Mouse (Mus musculus): ENCODE measurements around the gene Dph1. TPM values are rescaled to one million over a fixed set of nuclear protein-coding genes. Genes with fewer than 3 reads are reported as not detected.

Dph1 gene
- 1.3 TPM for polyA plus RNA-seq (2014; fragmentation: Illumina TruSeq; extraction: RNeasy Lipid Tissue Mini Kit (QIAGEN cat#74804); ENCODE audit: low read depth, low replicate concordance)

GRCm38 (mm10) chr11:75190905-75191441 is at the start of gene Dph1:
Gene Dph1, minus strand, starts transcription at chr11:75191241.

GRCm38 (mm10) chr11:75193256-75194071 is 2.4 kb upstream of the Dph1 start, which contains the start of gene Rtn4rl1:
Gene Rtn4rl1, plus strand, starts transcription at chr11:75193783.

DNA sequence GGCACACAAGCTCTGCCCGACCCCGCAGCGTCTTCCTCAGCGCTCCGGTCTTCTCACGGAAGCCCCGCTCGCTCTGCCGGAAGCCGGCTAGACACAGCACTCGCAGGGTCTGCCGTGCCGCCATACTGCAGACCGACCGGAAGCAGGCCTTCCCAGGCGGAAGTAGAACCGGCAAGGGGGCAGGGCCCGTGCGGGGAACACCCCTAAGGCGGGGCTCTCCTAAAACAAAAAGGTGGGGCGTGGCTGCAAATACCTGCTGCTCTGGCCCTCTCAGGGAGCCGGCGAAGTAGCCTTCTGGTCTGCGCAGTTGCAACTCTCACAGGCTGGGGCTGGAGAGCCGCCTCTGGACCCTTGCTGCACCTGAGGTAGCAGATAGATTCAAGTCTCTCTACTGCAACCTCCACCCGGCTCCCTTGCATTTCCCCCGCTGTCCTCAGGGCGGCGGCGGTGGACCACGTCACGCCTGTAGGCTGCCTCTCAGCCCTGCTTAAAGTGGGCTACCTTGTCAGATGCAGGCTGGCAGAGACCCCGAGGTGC is 12.3 kb downstream of the Dph1 start, which contains the start of gene Ovca2:
TSS of gene Ovca2 (minus strand) at position 164 of the 537 bp plus-strand sequence.

DNA sequence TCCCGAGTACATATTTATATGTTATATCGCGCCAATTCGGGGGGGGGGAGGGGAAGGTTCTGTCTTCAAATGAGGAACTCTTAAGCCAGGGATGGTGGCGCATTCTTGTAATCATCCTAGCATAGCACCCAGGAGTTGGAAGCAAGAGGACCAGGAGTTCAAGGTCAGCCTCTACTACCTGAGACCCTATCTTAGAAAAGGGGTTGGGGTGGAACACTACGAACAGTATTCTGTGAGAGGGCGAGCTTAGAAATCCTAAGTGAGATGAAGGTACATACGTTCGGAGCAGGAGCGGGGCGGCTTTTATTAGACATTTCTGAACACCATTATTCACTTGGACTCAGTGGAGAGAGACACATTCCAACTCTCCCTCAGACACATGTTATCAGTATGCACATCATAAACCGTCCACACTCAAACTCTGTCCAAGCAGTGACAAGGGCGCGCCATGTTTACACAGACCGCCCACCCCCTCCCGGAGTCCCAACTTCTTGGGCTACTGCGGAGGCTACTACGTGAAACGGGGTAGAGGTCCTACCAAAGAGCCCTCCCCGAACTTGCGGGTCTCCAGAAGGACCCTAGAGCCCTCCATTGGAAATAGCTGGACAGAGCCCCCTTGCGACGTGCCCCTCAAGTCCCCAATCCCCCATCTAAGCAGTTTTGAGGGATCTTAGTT is 21.5 kb downstream of the Dph1 start, which contains the start of gene Hic1:
TSS of gene Hic1 (minus strand) at position 115 of the 676 bp plus-strand sequence.

Other genes starting within 250 kb of the Dph1 start
- 0.28 TPM for gene Hic1, start 21.7 kb downstream of the Dph1 start, polyA plus RNA-seq (2014; fragmentation: Illumina TruSeq; extraction: RNeasy Lipid Tissue Mini Kit (QIAGEN cat#74804); ENCODE audit: low read depth, low replicate concordance)
- 17.1 TPM for gene Ovca2, start 12.4 kb downstream of the Dph1 start, polyA plus RNA-seq (2014; fragmentation: Illumina TruSeq; extraction: RNeasy Lipid Tissue Mini Kit (QIAGEN cat#74804); ENCODE audit: low read depth, low replicate concordance)
- 1.6 TPM for gene Rtn4rl1, start 2.5 kb upstream of the Dph1 start, polyA plus RNA-seq (2014; fragmentation: Illumina TruSeq; extraction: RNeasy Lipid Tissue Mini Kit (QIAGEN cat#74804); ENCODE audit: low read depth, low replicate concordance)
- gene Rpa1, start 157.1 kb upstream of the Dph1 start, polyA plus RNA-seq (2014; fragmentation: Illumina TruSeq; extraction: RNeasy Lipid Tissue Mini Kit (QIAGEN cat#74804); ENCODE audit: low read depth, low replicate concordance): 25.2 TPM
- gene Smyd4, start 157.2 kb upstream of the Dph1 start, polyA plus RNA-seq (2014; fragmentation: Illumina TruSeq; extraction: RNeasy Lipid Tissue Mini Kit (QIAGEN cat#74804); ENCODE audit: low read depth, low replicate concordance): 2.5 TPM
- gene Serpinf1, start 231.5 kb upstream of the Dph1 start, polyA plus RNA-seq (2014; fragmentation: Illumina TruSeq; extraction: RNeasy Lipid Tissue Mini Kit (QIAGEN cat#74804); ENCODE audit: low read depth, low replicate concordance): 1.6 TPM
- gene Serpinf2, start 248.3 kb upstream of the Dph1 start, polyA plus RNA-seq (2014; fragmentation: Illumina TruSeq; extraction: RNeasy Lipid Tissue Mini Kit (QIAGEN cat#74804); ENCODE audit: low read depth, low replicate concordance): not detected

All from sigmoid colon, adult 10 weeks (tissue).